Mouse (Mus musculus) hindbrain, embryonic 16.5 days (tissue): ENCODE data around the gene Olfr572. TPM values are rescaled to one million over a fixed set of nuclear protein-coding genes. Genes with fewer than 3 reads are reported as not detected.

Experiments used
- ATAC-seq: fragments of 200-750 bp; cut with Nextera tagmentation; 2 replicates; pipeline ENCODE4 v1.8.0; 2017; ENCODE audit warnings: moderate TSS enrichment, moderate library complexity
- H3K27ac ChIP-seq: fragments of 300-500 bp; sonication (generic); 2 replicates; pipeline ENCODE4 v1.5.1; 2014; ENCODE audit warnings: low read depth, mild to moderate bottlenecking, control low read depth, low read length, moderate library complexity
- H3K27me3 ChIP-seq: fragments of 300-500 bp; sonication (generic); replicated peaks from 2 replicates; pipeline ENCODE4 v1.6.1; 2014; ENCODE audit warnings: low read length; ENCODE audit not compliant: control insufficient read depth, insufficient read depth
- H3K36me3 ChIP-seq: fragments of 300-500 bp; sonication (generic); 2 replicates; pipeline ENCODE4 v1.6.1; 2014; ENCODE audit warnings: mild to moderate bottlenecking, low read length, moderate library complexity, mixed read lengths; ENCODE audit not compliant: control insufficient read depth, insufficient read depth
- H3K4me1 ChIP-seq: fragments of 300-500 bp; sonication (generic); 2 replicates; pipeline ENCODE4 v1.6.1; 2014; ENCODE audit warnings: low read depth, low read length; ENCODE audit not compliant: control insufficient read depth, insufficient read depth
- H3K4me2 ChIP-seq: fragments of 300-500 bp; sonication (generic); 2 replicates; pipeline ENCODE4 v1.6.1; 2014; ENCODE audit warnings: mild to moderate bottlenecking, low read length, control low read depth, moderate library complexity
- H3K4me3 ChIP-seq: fragments of 300-500 bp; sonication (generic); 2 replicates; pipeline ENCODE4 v1.5.1; 2014; ENCODE audit warnings: mild to moderate bottlenecking, low read length, control low read depth, moderate library complexity
- H3K9ac ChIP-seq: fragments of 300-500 bp; sonication (generic); 2 replicates; pipeline ENCODE4 v1.6.1; 2014; ENCODE audit warnings: low read depth, mild to moderate bottlenecking, control low read depth, low read length, moderate library complexity
- H3K9me3 ChIP-seq: fragments of 300-500 bp; sonication (generic); 2 replicates; pipeline ENCODE4 v1.6.1; 2014; ENCODE audit warnings: mild to moderate bottlenecking, low read length, moderate library complexity; ENCODE audit not compliant: control insufficient read depth
- WGBS: fragments of 180-500 bp; shearing (Covaris S2); extraction: QIAGEN DNeasy Blood & Tissue Kit; methylation state at CpG from one replicate; pipeline ENCODE4 v1.1.7; 2014; 5-methylcytosine and 5-hydroxymethylcytosine counted together
- polyA plus RNA-seq: library from polyadenylated mRNA; unstranded; fragments of >200 nt; fragmentation: Nextera tagmentation; extraction: Ambion mirVana; gene quantifications from 2 replicates; pipeline ENCODE4 v1.2.1, GENCODE M21; 2015

The Olfr572 gene
- polyA plus RNA-seq, 1 experiment from 2014 or later, result not detected

DNA sequence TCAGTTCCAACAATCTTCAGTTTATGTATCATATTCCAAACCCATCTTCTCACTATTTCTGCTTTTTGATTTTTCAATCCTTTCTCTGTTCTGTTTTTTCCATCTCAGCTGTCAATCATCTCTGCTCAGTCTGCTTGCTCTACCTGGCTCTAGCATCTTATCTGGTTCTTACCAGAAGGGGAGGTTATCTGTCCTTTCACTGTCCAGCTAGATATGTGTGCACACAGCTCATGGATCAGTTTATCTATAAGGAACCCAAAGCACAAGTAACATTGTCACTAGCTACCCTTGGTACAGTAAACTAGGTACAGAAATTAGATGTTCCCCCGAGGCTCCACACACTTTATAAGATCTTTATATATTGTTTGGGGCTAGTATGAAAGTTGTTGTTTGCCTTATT lies 19.2 kb downstream of the Olfr572 start:
- H3K36me3 ChIP-seq, result no peaks in the 10 kb centered on the region
- H3K27ac ChIP-seq, result no peak overlapping the region
- no peak overlapping the region for H3K4me3 ChIP-seq
- no peak for ATAC-seq
- H3K9me3 ChIP-seq, result no peaks in the 10 kb centered on the region
- WGBS, result 82% methylated on average over 1 of the region's 1 CpGs
- no peaks in the 10 kb centered on the region for H3K27me3 ChIP-seq
- no peak overlapping the region for H3K4me2 ChIP-seq
- H3K9ac ChIP-seq, result no peak overlapping the region
- no peaks in the 10 kb centered on the region for H3K4me1 ChIP-seq

DNA sequence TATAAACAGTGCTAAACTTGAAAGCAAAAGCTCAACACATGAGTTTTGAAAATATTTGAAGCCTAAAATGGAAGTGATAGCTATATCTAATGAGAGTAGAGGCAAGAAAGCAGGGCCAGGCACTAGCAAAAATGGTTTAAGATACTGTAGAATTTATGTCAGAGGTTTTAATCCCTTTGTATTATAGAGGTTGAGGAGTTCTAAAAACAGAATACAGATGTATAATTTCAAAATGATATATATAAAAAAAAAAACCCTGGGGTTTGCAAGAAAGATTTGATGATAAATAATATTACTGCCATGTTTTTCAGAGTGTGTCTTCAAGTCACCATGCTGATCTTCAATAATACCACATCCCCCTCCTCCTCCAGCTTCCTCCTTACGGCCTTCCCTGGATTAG lies 24.0 kb downstream of the Olfr572 start, which contains the start of gene Olfr574:
Gene Olfr574 (plus strand): TSS at position 301 of the 400 bp plus-strand sequence.
- no peaks in the 10 kb centered on the region for H3K4me1 ChIP-seq
- H3K9me3 ChIP-seq, result no peaks in the 10 kb centered on the region
- no peak within 1 kb of the TSS for H3K4me3 ChIP-seq
- WGBS, result 91% methylated on average over 1 of the region's 1 CpGs
- H3K27me3 ChIP-seq, result no peaks in the 10 kb centered on the region
- ATAC-seq, result no peak
- H3K4me2 ChIP-seq, result no peak within 1 kb of the TSS
- no peak within 1 kb of the TSS for H3K9ac ChIP-seq
- H3K27ac ChIP-seq, result no peak within 1 kb of the TSS
- H3K36me3 ChIP-seq, result no peaks in the 10 kb centered on the region

DNA sequence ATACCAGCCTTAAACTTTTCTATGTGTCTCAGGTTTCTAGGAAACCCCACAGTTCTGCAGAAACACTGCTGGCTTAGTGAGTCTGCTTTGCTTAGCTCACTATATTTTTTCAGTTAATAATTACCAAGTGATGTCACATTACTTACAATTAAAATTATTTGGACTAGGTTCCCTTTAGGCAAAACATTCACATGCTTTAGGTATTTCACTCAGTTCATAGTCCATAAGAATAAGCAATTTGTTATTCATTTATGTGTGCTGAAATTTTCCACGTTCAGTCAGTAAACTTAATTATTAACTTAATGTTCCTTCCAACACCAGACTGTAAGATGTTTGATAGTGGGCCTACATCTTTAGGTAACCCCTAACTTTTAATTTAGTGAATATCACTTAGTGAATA lies 26.5 kb downstream of the Olfr572 start:
- H3K27me3 ChIP-seq, result no peaks in the 10 kb centered on the region
- 62% methylated on average over 1 of the region's 1 CpGs for WGBS

DNA sequence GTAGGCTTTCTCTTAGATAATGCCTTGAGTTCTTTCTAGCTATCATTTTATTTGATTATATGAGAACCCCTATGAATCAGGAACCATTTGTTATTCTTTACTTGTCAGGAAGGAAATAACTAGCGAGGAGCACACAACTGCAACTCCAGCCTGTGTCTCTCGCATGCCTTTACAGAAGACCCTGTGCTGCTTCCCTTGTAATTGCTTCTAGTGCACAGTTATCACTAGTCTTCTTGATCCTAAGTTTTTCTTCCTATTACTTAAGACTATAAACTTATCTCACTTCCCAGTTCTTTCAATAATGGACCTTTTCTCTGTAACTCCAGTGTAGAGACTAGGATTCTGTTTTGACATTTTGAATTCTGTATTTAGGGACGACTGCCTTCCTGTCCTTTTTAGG lies 33.9 kb downstream of the Olfr572 start:
- ATAC-seq, result no peak
- 87% methylated on average over 3 of the region's 3 CpGs for WGBS
- H3K9me3 ChIP-seq, result no peaks in the 10 kb centered on the region
- H3K4me3 ChIP-seq, result no peak overlapping the region
- H3K27me3 ChIP-seq, result no peaks in the 10 kb centered on the region
- no peak overlapping the region for H3K27ac ChIP-seq
- no peak overlapping the region for H3K4me2 ChIP-seq
- no peaks in the 10 kb centered on the region for H3K36me3 ChIP-seq
- H3K4me1 ChIP-seq, result no peaks in the 10 kb centered on the region
- H3K9ac ChIP-seq, result no peak overlapping the region

More for the DNA sequence above, 26.5 kb downstream of the Olfr572 start:
- Histone ChIP-seq H3K27ac (no peak overlapping the region), H3K4me3 (no peak overlapping the region), H3K9ac (no peak overlapping the region), H3K36me3 (no peaks in the 10 kb centered on the region), H3K9me3 (no peaks in the 10 kb centered on the region), H3K4me1 (no peaks in the 10 kb centered on the region), H3K4me2 (no peak overlapping the region)
- ATAC-seq, result no peak

DNA sequence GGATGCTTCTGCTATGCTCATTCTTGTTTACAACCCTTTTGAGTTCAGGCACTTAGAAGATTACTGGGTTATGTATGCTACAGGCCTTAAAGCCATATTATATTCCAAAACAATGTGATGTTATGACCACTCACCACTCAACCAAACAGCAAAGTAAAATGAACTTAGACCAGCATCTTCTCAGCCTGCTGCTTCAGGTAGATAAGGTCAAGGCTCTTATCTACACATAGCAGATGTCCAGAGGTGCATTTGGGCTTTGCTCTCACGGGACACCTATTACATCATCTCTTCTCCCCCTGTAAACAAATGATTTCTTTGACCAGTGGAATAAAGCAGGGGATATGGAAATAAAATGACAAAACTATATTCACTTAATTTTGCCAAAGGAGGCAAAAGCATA lies 34.4 kb downstream of the Olfr572 start, which contains the start of gene Olfr575:
Gene Olfr575 (minus strand): TSS at position 183 of the 400 bp plus-strand sequence.
- Histone ChIP-seq H3K27ac (no peak within 1 kb of the TSS), H3K9me3 (no peaks in the 10 kb centered on the region), H3K9ac (no peak within 1 kb of the TSS), H3K4me1 (no peaks in the 10 kb centered on the region), H3K27me3 (no peaks in the 10 kb centered on the region), H3K36me3 (no peaks in the 10 kb centered on the region), H3K4me3 (no peak within 1 kb of the TSS), H3K4me2 (no peak within 1 kb of the TSS)
- 66% methylated on average over 1 of the region's 1 CpGs for WGBS
- no peak for ATAC-seq

DNA sequence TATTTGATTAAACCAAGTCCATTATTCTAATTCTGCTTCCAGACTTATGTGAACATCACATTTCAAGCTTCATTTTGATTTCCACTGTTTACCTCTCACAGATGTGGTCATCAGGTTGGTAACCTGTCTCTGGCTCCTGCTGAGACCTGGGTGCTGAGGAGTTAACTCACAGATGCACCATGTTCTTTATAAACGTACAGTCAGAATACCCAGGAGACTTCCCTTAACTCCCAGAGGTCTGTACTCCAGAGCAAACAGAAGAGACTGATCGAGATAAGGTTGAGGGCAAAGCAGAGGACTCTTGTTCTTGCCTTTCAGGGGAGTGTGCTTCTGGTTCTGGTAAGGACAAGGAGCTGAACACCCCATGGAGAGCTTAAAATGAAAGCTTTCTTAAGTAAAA lies 38.2 kb downstream of the Olfr572 start, which contains the start of gene Olfr576:
Gene Olfr576 (plus strand): TSS at position 301 of the 400 bp plus-strand sequence.
- ATAC-seq, result no peak
- no peaks in the 10 kb centered on the region for H3K27me3 ChIP-seq
- WGBS, result 54% methylated on average over 2 of the region's 2 CpGs
- H3K4me3 ChIP-seq, result no peak within 1 kb of the TSS
- no peaks in the 10 kb centered on the region for H3K4me1 ChIP-seq
- H3K4me2 ChIP-seq, result no peak within 1 kb of the TSS
- H3K9me3 ChIP-seq, result no peaks in the 10 kb centered on the region
- H3K27ac ChIP-seq, result no peak within 1 kb of the TSS
- H3K9ac ChIP-seq, result no peak within 1 kb of the TSS
- H3K36me3 ChIP-seq, result no peaks in the 10 kb centered on the region

DNA sequence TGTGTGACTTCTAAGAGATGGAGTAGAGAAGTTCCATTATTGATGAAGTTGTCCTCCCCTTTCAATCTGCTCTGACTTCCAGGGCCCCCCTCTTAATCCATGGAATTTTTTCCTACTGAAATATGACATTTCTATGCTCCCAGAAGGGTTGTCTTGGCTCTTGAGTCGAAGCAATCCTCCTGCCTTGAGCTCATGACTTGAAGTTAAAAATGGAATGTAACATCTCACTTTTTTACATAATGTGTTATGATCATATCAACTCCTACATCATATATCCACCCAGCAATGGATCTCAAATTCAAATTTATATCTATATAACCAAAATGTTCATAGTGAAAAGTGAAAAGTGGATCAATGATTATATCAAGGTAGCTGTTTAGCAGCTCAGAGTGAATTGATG lies 50.2 kb downstream of the Olfr572 start:
- Histone ChIP-seq H3K27me3 (no peaks in the 10 kb centered on the region), H3K4me1 (no peaks in the 10 kb centered on the region), H3K27ac (no peak overlapping the region), H3K9me3 (no peaks in the 10 kb centered on the region), H3K4me2 (no peak overlapping the region), H3K9ac (no peak overlapping the region), H3K4me3 (no peak overlapping the region), H3K36me3 (no peaks in the 10 kb centered on the region)
- WGBS, result 50% methylated on average over 1 of the region's 1 CpGs
- no peak for ATAC-seq

DNA sequence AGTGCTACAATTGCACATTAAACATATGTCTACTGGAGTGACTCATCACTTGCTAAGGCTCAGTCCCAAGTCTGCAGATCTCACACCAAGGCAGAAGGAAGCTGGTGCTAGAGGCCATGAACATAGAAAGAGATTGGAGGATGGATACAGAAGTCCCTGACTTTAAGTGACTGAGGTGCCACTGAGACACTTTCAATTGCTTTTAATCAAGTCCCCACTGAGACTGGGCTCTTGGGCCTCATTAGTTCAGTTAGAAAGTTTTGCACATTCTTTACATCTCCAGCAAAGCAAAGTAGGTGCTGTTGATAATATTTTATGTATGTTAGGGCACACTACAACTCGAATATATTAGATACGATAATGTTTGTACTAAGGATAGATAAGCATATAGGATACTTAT lies 51.6 kb downstream of the Olfr572 start, which contains the start of gene Olfr577:
Gene Olfr577 (minus strand): TSS at position 101 of the 400 bp plus-strand sequence.
- WGBS, result 87% methylated on average over 2 of the region's 2 CpGs
- ATAC-seq, result no peak
- Histone ChIP-seq H3K27ac (no peak within 1 kb of the TSS), H3K9me3 (no peaks in the 10 kb centered on the region), H3K36me3 (no peaks in the 10 kb centered on the region), H3K27me3 (no peaks in the 10 kb centered on the region), H3K4me1 (no peaks in the 10 kb centered on the region), H3K4me3 (no peak within 1 kb of the TSS), H3K4me2 (no peak within 1 kb of the TSS), H3K9ac (no peak within 1 kb of the TSS)
